Mouse (Mus musculus) CD4-positive, CD25-positive, alpha-beta regulatory T cell, adult 2 months (primary cell): Measurements from ENCODE around the gene Ube4b.
"Not testable (repeated sequence)": the region's sequence is repeated elsewhere in the genome, so short reads cannot be mapped to it uniquely, and the experiment has no call there.

Experiments
- DNase-seq: peaks from one replicate; pipeline ENCODE4 v3.0.0-alpha.2; 2012; ENCODE audit warnings: low read depth, low spot score

Gene Ube4b

GRCm38 (mm10) chr4:149426325-149427199 is at the start of gene Ube4b:
Ube4b (minus strand) TSS chr4:149426749.
- DNase-seq, result peak; percentile 99

- DNase-seq, result no peak
Measured at GRCm38 (mm10) chr4:149475096-149475495, 48.5 kb upstream of the Ube4b start.

- DNase-seq, result peak; percentile 80
Measured at GRCm38 (mm10) chr4:149469557-149469956, 43.0 kb upstream of the Ube4b start.

- DNase-seq, result no peak
Measured at GRCm38 (mm10) chr4:149463435-149463950, 36.9 kb upstream of the Ube4b start.

GRCm38 (mm10) chr4:149462305-149462971 is 35.9 kb upstream of the Ube4b start:
- no peak for DNase-seq

- DNase-seq, result no peak
Measured at GRCm38 (mm10) chr4:149461579-149462304, 35.2 kb upstream of the Ube4b start.

GRCm38 (mm10) chr4:149460475-149460874 is 33.9 kb upstream of the Ube4b start:
- not testable (repeated sequence) for DNase-seq

GRCm38 (mm10) chr4:149459425-149459824 is 32.9 kb upstream of the Ube4b start:
- DNase-seq, result no peak

- DNase-seq, result no peak
Measured at GRCm38 (mm10) chr4:149458526-149458925, 32.0 kb upstream of the Ube4b start.

- no peak for DNase-seq
Measured at GRCm38 (mm10) chr4:149457831-149458430, 31.4 kb upstream of the Ube4b start.

- DNase-seq, result not testable (repeated sequence)
Measured at GRCm38 (mm10) chr4:149457163-149457562, 30.6 kb upstream of the Ube4b start.

- no peak for DNase-seq
Measured at GRCm38 (mm10) chr4:149454879-149455278, 28.3 kb upstream of the Ube4b start, which contains the start of gene Rbp7. Rbp7 (minus strand) TSS chr4:149454978.

- DNase-seq, result no peak
Measured at GRCm38 (mm10) chr4:149454263-149454662, 27.7 kb upstream of the Ube4b start.

- peak; percentile 79 for DNase-seq
Measured at GRCm38 (mm10) chr4:149453656-149454055, 27.1 kb upstream of the Ube4b start.

GRCm38 (mm10) chr4:149450636-149451035 is 24.1 kb upstream of the Ube4b start:
- DNase-seq, result no peak

GRCm38 (mm10) chr4:149446309-149446708 is 19.8 kb upstream of the Ube4b start:
- no peak for DNase-seq

- peak; percentile 44 for DNase-seq
Measured at GRCm38 (mm10) chr4:149445868-149446267, 19.3 kb upstream of the Ube4b start.

GRCm38 (mm10) chr4:149444964-149445701 is 18.6 kb upstream of the Ube4b start:
- peak; percentile 94 for DNase-seq

GRCm38 (mm10) chr4:149444465-149444864 is 17.9 kb upstream of the Ube4b start:
- DNase-seq, result no peak

- DNase-seq, result no peak
Measured at GRCm38 (mm10) chr4:149442436-149442835, 15.9 kb upstream of the Ube4b start.

GRCm38 (mm10) chr4:149440576-149440975 is 14.0 kb upstream of the Ube4b start:
- no peak for DNase-seq
